Mouse (Mus musculus): ENCODE data around the gene Gabarapl2. TPM values are rescaled to one million over a fixed set of nuclear protein-coding genes. Genes with fewer than 3 reads are reported as not detected.

Gabarapl2 gene
- total RNA-seq, 1 experiment, result 255 TPM

DNA sequence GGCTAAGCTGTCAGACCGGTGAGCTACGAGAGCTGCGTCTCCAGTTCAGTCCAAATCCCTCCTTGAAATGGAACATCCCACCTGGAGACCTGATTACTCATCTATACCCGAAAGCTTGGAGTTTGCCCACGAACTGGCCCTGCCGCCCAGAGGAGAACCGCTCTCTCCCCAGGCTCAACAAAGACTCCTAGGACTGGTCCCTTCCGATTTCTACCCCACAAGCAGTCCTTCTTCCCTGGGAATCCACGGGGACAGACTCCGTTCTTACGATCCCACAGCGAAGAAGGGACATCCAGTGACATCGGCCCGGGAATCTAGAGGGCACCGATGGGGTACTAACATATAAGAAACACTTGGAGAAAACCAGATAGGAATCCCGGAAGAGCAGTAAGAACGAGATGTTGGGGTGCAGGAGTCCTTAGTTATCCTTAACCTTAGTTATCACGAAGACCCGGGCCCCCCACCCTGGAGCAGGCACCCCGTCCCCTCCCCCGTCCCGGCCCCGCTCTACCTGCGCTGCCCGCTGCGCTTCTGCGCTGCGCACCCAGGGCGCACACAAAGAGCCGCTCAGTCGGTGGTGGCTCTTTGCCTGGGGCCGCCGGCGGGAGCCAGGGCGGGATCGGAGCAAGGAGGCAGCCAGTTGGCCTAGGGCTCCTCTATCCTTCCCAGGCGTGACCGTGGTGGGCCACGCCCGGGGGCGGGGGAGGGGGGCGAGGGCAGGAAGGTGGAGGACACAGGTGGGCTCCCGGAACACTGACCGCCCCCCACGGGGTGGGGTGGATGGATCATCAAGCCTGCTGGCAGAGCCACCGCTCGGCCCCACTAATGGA, 30.7 kb upstream of the Gabarapl2 start, which contains the start of gene Chst5:
Gene Chst5, minus strand, starts transcription at position 827 of the 830 bp plus-strand sequence.
- Histone ChIP-seq H3K27ac (ENCODE audit: insufficient read depth, low read depth, low read length, poor library complexity, severe bottlenecking) (no peak within 1 kb of the TSS), H3K9ac (ENCODE audit: insufficient read depth, low read depth, low read length, poor library complexity, severe bottlenecking) (peak within 1 kb of the TSS; percentile 45), H3K4me1 (ENCODE audit: control insufficient read depth in 2 of 2, insufficient read depth in 2 of 2, low read length in 2 of 2, poor library complexity in 1 of 2) (peaks cover 3 to 11% of the 10 kb centered on the region in 2 experiments; a peak in 3 of 4 replicates), H3K9me3 (ENCODE audit: control insufficient read depth, insufficient read depth, low read depth, low read length) (no peaks in the 10 kb centered on the region), H3K4me3 (ENCODE audit: insufficient read depth in 1 of 2, low read depth in 1 of 2, low read length in 2 of 2, poor library complexity in 1 of 2, severe bottlenecking in 1 of 2) (peak within 1 kb of the TSS; percentile 59 to 63), H3K36me3 (ENCODE audit: control insufficient read depth, insufficient read depth, low read length, poor library complexity, severe bottlenecking) (no peaks in the 10 kb centered on the region)
- in situ Hi-C loops (cut with MboI; ENCODE audit: low sequenced_read_pairs in 2 of 2, unreplicated experiment in 2 of 2), result no loop called here
- no peak for TF ChIP-seq CHD2 (IDR thresholded peaks at IDR 0.05; ENCODE audit: low read depth, low read length)
- TF ChIP-seq ZNF384 (IDR thresholded peaks at IDR 0.05; ENCODE audit: low read depth, low read length), result no peak
- TF ChIP-seq HCFC1 (IDR thresholded peaks at IDR 0.05; ENCODE audit: borderline replicate concordance, insufficient read depth, low read length), result no peak
- no peak for TF ChIP-seq MAFK (IDR thresholded peaks at IDR 0.05; ENCODE audit: insufficient read depth, low read depth, low read length)
- TF ChIP-seq ZC3H11A (IDR thresholded peaks at IDR 0.05; ENCODE audit: borderline replicate concordance, low read depth, low read length), result no peak
- DNase-seq (ENCODE audit: low read depth, low spot score), result no peak

DNA sequence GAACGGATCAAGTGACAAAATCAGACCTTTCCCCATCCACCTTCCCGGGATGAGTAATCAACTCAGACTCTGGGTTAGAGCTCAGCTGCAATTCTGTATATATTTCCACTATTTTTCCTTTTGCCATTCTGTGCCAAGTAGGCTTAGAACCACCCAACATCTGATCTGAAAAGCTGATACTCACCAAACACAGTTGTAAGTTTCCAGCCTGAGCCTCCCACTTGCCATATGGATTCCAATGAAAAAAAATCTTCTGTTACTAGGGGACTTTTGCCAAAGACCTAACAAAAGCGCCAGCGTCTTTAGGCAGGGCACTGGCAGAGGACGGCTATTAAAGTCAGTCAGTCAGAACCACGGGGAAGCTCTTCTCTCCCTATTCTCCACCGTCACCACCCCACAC, 28.9 kb upstream of the Gabarapl2 start:
- H3K9me3 ChIP-seq (ENCODE audit: control insufficient read depth, insufficient read depth, low read depth, low read length), result no peaks in the 10 kb centered on the region
- no peak overlapping the region for H3K9ac ChIP-seq (ENCODE audit: insufficient read depth, low read depth, low read length, poor library complexity, severe bottlenecking)
- no peak for TF ChIP-seq HCFC1 (IDR thresholded peaks at IDR 0.05; ENCODE audit: borderline replicate concordance, insufficient read depth, low read length)
- TF ChIP-seq ZNF384 (IDR thresholded peaks at IDR 0.05; ENCODE audit: low read depth, low read length), result no peak
- no peak for TF ChIP-seq MAFK (IDR thresholded peaks at IDR 0.05; ENCODE audit: insufficient read depth, low read depth, low read length)
- TF ChIP-seq ZC3H11A (IDR thresholded peaks at IDR 0.05; ENCODE audit: borderline replicate concordance, low read depth, low read length), result no peak
- TF ChIP-seq CHD2 (IDR thresholded peaks at IDR 0.05; ENCODE audit: low read depth, low read length), result no peak
- in situ Hi-C loops (cut with MboI; ENCODE audit: low sequenced_read_pairs in 2 of 2, unreplicated experiment in 2 of 2), result no loop called here
- H3K4me3 ChIP-seq (ENCODE audit: insufficient read depth in 1 of 2, low read depth in 1 of 2, low read length in 2 of 2, poor library complexity in 1 of 2, severe bottlenecking in 1 of 2), result no peak overlapping the region
- no peak for DNase-seq (ENCODE audit: low read depth, low spot score)
- H3K4me1 ChIP-seq (ENCODE audit: control insufficient read depth in 2 of 2, insufficient read depth in 2 of 2, low read length in 2 of 2, poor library complexity in 1 of 2), result peaks cover 3 to 7% of the 10 kb centered on the region in 2 experiments; a peak in 3 of 4 replicates
- no peak overlapping the region for H3K27ac ChIP-seq (ENCODE audit: insufficient read depth, low read depth, low read length, poor library complexity, severe bottlenecking)
- H3K36me3 ChIP-seq (ENCODE audit: control insufficient read depth, insufficient read depth, low read length, poor library complexity, severe bottlenecking), result peaks cover 3% of the 10 kb centered on the region; the same call in 1 of the 2 replicates

DNA sequence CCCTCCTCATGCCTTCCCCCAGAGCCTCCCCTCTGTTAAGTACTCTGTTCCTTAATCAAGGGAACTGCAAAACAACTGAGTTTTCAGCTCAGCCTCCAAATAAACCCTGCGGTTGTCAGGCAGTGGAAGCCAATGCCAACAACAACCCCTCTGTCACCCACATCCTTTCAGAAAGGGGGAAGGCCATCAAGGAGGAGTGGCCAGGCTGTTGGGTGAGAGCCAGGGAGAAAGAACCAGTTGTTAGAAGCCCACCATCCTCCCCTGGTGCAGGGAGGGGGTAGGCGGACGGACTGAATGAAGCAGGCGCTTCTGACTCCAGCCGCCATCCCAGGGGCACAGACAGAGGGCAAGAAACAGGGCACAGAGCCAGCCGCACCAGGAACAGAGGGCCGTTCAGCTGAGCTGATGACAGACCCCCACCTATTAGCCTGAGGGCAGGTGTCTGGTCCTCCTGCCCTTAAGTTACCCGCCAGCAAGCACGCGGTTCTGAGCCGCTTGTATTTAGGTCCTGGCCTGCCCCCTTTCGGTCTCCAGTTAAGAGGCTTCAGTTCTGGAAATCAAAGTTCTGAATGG, 27.6 kb upstream of the Gabarapl2 start:
- Histone ChIP-seq H3K9me3 (ENCODE audit: control insufficient read depth, insufficient read depth, low read depth, low read length) (no peaks in the 10 kb centered on the region), H3K9ac (ENCODE audit: insufficient read depth, low read depth, low read length, poor library complexity, severe bottlenecking) (peak overlapping the region; percentile 14; the same call in 1 of the 2 replicates), H3K4me1 (ENCODE audit: control insufficient read depth in 2 of 2, insufficient read depth in 2 of 2, low read length in 2 of 2, poor library complexity in 1 of 2) (peaks cover 3 to 7% of the 10 kb centered on the region in 2 experiments; a peak in 2 of 4 replicates), H3K27ac (ENCODE audit: insufficient read depth, low read depth, low read length, poor library complexity, severe bottlenecking) (no peak overlapping the region), H3K4me3 (ENCODE audit: insufficient read depth in 1 of 2, low read depth in 1 of 2, low read length in 2 of 2, poor library complexity in 1 of 2, severe bottlenecking in 1 of 2) (0 out of 4 replicates have a peak overlapping the region, but pooled peaks of 1 of the 2 experiments have one; percentile 20), H3K36me3 (ENCODE audit: control insufficient read depth, insufficient read depth, low read length, poor library complexity, severe bottlenecking) (peaks cover 3% of the 10 kb centered on the region; the same call in 1 of the 2 replicates)
- in situ Hi-C loops (cut with MboI; ENCODE audit: low sequenced_read_pairs in 2 of 2, unreplicated experiment in 2 of 2), result no loop called here
- DNase-seq (ENCODE audit: low read depth, low spot score), result no peak
- no peak for TF ChIP-seq CHD2 (IDR thresholded peaks at IDR 0.05; ENCODE audit: low read depth, low read length)
- TF ChIP-seq ZC3H11A (IDR thresholded peaks at IDR 0.05; ENCODE audit: borderline replicate concordance, low read depth, low read length), result no peak
- no peak for TF ChIP-seq ZNF384 (IDR thresholded peaks at IDR 0.05; ENCODE audit: low read depth, low read length)

DNA sequence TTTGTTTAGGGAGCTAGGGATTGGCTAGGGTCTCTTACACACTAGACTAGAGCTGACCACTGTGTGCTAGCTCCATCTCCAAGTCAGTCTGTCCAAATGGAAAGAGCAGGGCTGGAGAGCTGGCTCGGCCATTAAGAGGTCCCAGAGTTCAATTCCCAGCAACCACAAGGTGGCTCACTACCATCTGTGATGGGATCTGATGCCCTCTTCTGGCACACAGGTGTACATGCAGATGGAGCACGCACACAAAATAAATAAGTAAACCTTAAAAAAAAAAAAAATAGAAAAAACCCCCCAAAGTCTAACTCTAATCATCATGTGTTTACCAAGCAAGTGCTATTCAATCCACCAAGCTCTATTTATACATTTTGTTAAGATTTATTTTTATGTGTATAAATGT, 20.8 kb upstream of the Gabarapl2 start:
- no peaks in the 10 kb centered on the region for H3K9me3 ChIP-seq (ENCODE audit: control insufficient read depth, insufficient read depth, low read depth, low read length)
- H3K27ac ChIP-seq (ENCODE audit: insufficient read depth, low read depth, low read length, poor library complexity, severe bottlenecking), result no peak overlapping the region
- in situ Hi-C loops (cut with MboI; ENCODE audit: low sequenced_read_pairs in 2 of 2, unreplicated experiment in 2 of 2), result no loop called here
- H3K4me1 ChIP-seq (ENCODE audit: control insufficient read depth in 2 of 2, insufficient read depth in 2 of 2, low read length in 2 of 2, poor library complexity in 1 of 2), result peaks cover 3 to 7% of the 10 kb centered on the region in 2 experiments
- peak; percentile 94 for TF ChIP-seq ZNF384 (IDR thresholded peaks at IDR 0.05; ENCODE audit: low read depth, low read length)
- TF ChIP-seq CHD2 (IDR thresholded peaks at IDR 0.05; ENCODE audit: low read depth, low read length), result no peak
- no peak for TF ChIP-seq MAFK (IDR thresholded peaks at IDR 0.05; ENCODE audit: insufficient read depth, low read depth, low read length)
- TF ChIP-seq ZC3H11A (IDR thresholded peaks at IDR 0.05; ENCODE audit: borderline replicate concordance, low read depth, low read length), result peak; percentile 53; the same call in 1 of the 2 replicates
- TF ChIP-seq HCFC1 (IDR thresholded peaks at IDR 0.05; ENCODE audit: borderline replicate concordance, insufficient read depth, low read length), result peak; percentile 31; the same call in 1 of the 2 replicates
- H3K36me3 ChIP-seq (ENCODE audit: control insufficient read depth, insufficient read depth, low read length, poor library complexity, severe bottlenecking), result peaks cover 10% of the 10 kb centered on the region; the same call in 1 of the 2 replicates
- no peak for DNase-seq (ENCODE audit: low read depth, low spot score)
- H3K9ac ChIP-seq (ENCODE audit: insufficient read depth, low read depth, low read length, poor library complexity, severe bottlenecking), result no peak overlapping the region
- H3K4me3 ChIP-seq (ENCODE audit: insufficient read depth in 1 of 2, low read depth in 1 of 2, low read length in 2 of 2, poor library complexity in 1 of 2, severe bottlenecking in 1 of 2), result no peak overlapping the region

Measured in ES-E14 (cell line).